Mouse (Mus musculus) NIH3T3 (cell line): ENCODE measurements around the gene Wnt11.

Experiments used
- DNase-seq: peaks from one replicate; pipeline ENCODE4 v3.0.0-alpha.2; 2012; ENCODE audit warnings: low read depth

Wnt11 gene

GRCm38 (mm10) chr7:98867053-98867793, 32.3 kb downstream of the Wnt11 start:
- no peak for DNase-seq

- DNase-seq, result no peak
Observed at GRCm38 (mm10) chr7:98867794-98868150, 32.9 kb downstream of the Wnt11 start.

- peak; percentile 16 for DNase-seq
Observed at GRCm38 (mm10) chr7:98869070-98869469, 34.2 kb downstream of the Wnt11 start.

- no peak for DNase-seq
Observed at GRCm38 (mm10) chr7:98870791-98871190, 35.9 kb downstream of the Wnt11 start.

GRCm38 (mm10) chr7:98871882-98872281, 37.0 kb downstream of the Wnt11 start:
- peak; percentile 28 for DNase-seq

- no peak for DNase-seq
Observed at GRCm38 (mm10) chr7:98873316-98873715, 38.4 kb downstream of the Wnt11 start.

GRCm38 (mm10) chr7:98874411-98874951, 39.6 kb downstream of the Wnt11 start:
- no peak for DNase-seq

- DNase-seq, result no peak
Observed at GRCm38 (mm10) chr7:98875390-98875990, 40.6 kb downstream of the Wnt11 start.

GRCm38 (mm10) chr7:98876119-98876518, 41.2 kb downstream of the Wnt11 start:
- DNase-seq, result peak; percentile 17

GRCm38 (mm10) chr7:98879176-98879575, 44.3 kb downstream of the Wnt11 start:
- DNase-seq, result peak; percentile 78

GRCm38 (mm10) chr7:98881887-98882286, 47.0 kb downstream of the Wnt11 start:
- peak; percentile 34 for DNase-seq

GRCm38 (mm10) chr7:98887811-98888261, 52.9 kb downstream of the Wnt11 start:
- DNase-seq, result no peak

GRCm38 (mm10) chr7:98888810-98889209, 53.9 kb downstream of the Wnt11 start:
- DNase-seq, result no peak

GRCm38 (mm10) chr7:98889211-98889610, 54.3 kb downstream of the Wnt11 start:
- DNase-seq, result no peak

- DNase-seq, result no peak
Observed at GRCm38 (mm10) chr7:98893144-98893543, 58.2 kb downstream of the Wnt11 start.

GRCm38 (mm10) chr7:98894305-98894704, 59.4 kb downstream of the Wnt11 start:
- no peak for DNase-seq

GRCm38 (mm10) chr7:98894768-98895167, 59.9 kb downstream of the Wnt11 start:
- no peak for DNase-seq

- no peak for DNase-seq
Observed at GRCm38 (mm10) chr7:98895501-98896095, 60.7 kb downstream of the Wnt11 start.

GRCm38 (mm10) chr7:98897323-98897722, 62.4 kb downstream of the Wnt11 start:
- no peak for DNase-seq

- DNase-seq, result no peak
Observed at GRCm38 (mm10) chr7:98899815-98900214, 64.9 kb downstream of the Wnt11 start.

GRCm38 (mm10) chr7:98901120-98901519, 66.2 kb downstream of the Wnt11 start:
- peak; percentile 24 for DNase-seq

GRCm38 (mm10) chr7:98903884-98904283, 69.0 kb downstream of the Wnt11 start:
- DNase-seq, result peak; percentile 27
